Mouse (Mus musculus): ENCODE measurements at regions not wholly inside any gene's neighbourhood (a gene's known extent, or its start where the extent isn't known, plus 50 kb on each side); places are given as distances from the start of the nearest gene placed in this dataset.

GRCm38 (mm10) chr9:35328503-35328902 lies 60.8 kb downstream of the Rpusd4 start:
- no peak for DNase-seq

- DNase-seq: no peak
Measured at GRCm38 (mm10) chr9:35330386-35330785, 62.7 kb downstream of the Rpusd4 start.

- peak; percentile 49 for DNase-seq
Measured at GRCm38 (mm10) chr9:35331241-35331680, 63.6 kb downstream of the Rpusd4 start.

- DNase-seq: no peak
Measured at GRCm38 (mm10) chr9:35332688-35333630, 65.3 kb downstream of the Rpusd4 start.

- DNase-seq: no peak
Measured at GRCm38 (mm10) chr9:35333631-35334005, 66.0 kb downstream of the Rpusd4 start.

GRCm38 (mm10) chr9:35334536-35334935 lies 66.9 kb downstream of the Rpusd4 start:
- no peak for DNase-seq

- DNase-seq: no peak
Measured at GRCm38 (mm10) chr9:35335181-35335580, 67.5 kb downstream of the Rpusd4 start.

GRCm38 (mm10) chr9:35335888-35336700 lies 68.4 kb downstream of the Rpusd4 start:
- no peak for DNase-seq

GRCm38 (mm10) chr9:35336701-35337055 lies 69.0 kb downstream of the Rpusd4 start:
- DNase-seq: no peak

- no peak for DNase-seq
Measured at GRCm38 (mm10) chr9:35338858-35339257, 71.2 kb downstream of the Rpusd4 start.

- DNase-seq: no peak
Measured at GRCm38 (mm10) chr9:35339492-35340262, 72.0 kb downstream of the Rpusd4 start.

- no peak for DNase-seq
Measured at GRCm38 (mm10) chr9:35340263-35340573, 72.6 kb downstream of the Rpusd4 start.

- no peak for DNase-seq
Measured at GRCm38 (mm10) chr9:35340811-35341210, 73.1 kb downstream of the Rpusd4 start.

- no peak for DNase-seq
Measured at GRCm38 (mm10) chr9:35341386-35341785, 73.7 kb downstream of the Rpusd4 start.

GRCm38 (mm10) chr9:35342436-35342835 lies 74.8 kb downstream of the Rpusd4 start:
- DNase-seq: no peak

- no peak for DNase-seq
Measured at GRCm38 (mm10) chr9:35343336-35343735, 75.7 kb downstream of the Rpusd4 start.

- no peak for DNase-seq
Measured at GRCm38 (mm10) chr9:35344374-35344773, 76.6 kb upstream of the Cdon start.

- no peak for DNase-seq
Measured at GRCm38 (mm10) chr9:35346378-35346777, 74.5 kb upstream of the Cdon start.

GRCm38 (mm10) chr9:35350046-35350552 lies 70.8 kb upstream of the Cdon start:
- no peak for DNase-seq

GRCm38 (mm10) chr9:35351576-35351975 lies 69.4 kb upstream of the Cdon start:
- no peak for DNase-seq

- no peak for DNase-seq
Measured at GRCm38 (mm10) chr9:35354652-35355130, 66.2 kb upstream of the Cdon start.

- no peak for DNase-seq
Measured at GRCm38 (mm10) chr9:35359699-35360098, 61.2 kb upstream of the Cdon start.

All from kidney, adult 18-20 months (tissue).